Mouse (Mus musculus): Measurements from ENCODE around the gene Mipol1.

GRCm38 (mm10) chr12:57362732-57363131 is 132.5 kb downstream of the Mipol1 start:
- TF ChIP-seq CTCF (IDR thresholded peaks at IDR 0.05; ENCODE audit: control insufficient read depth, insufficient read depth, insufficient read length) (no peak), FOSL1 (IDR thresholded peaks at IDR 0.05; ENCODE audit: insufficient read depth, low read length, poor library complexity, severe bottlenecking) (no peak), MYOD1 (IDR thresholded peaks at IDR 0.05; ENCODE audit: control insufficient read depth, insufficient read length, low read depth) (no peak)
